Mouse (Mus musculus) testis, adult 2 months (tissue): ENCODE data around the gene Ccdc63.

Source experiments
- CTCF ChIP-seq: fragments of 200-500 bp; IDR thresholded peaks from 2 replicates; pipeline ENCODE4 v1.5.1; 2012; ENCODE audit warnings: low read depth, mild to moderate bottlenecking, inconsistent platforms, low read length, moderate library complexity; ENCODE audit not compliant: control insufficient read depth, insufficient read depth, insufficient replicate concordance
- POLR2A ChIP-seq: fragments of 200-500 bp; IDR thresholded peaks from 2 replicates; pipeline ENCODE4 v1.6.1; 2012; ENCODE audit warnings: low read depth, mild to moderate bottlenecking, inconsistent platforms, low read length, moderate library complexity; ENCODE audit not compliant: control insufficient read depth

GRCm38 (mm10) chr5:122157827-122158381 is 17.3 kb upstream of the Ccdc63 start, which contains the start of gene Ppp1cc:
- TF ChIP-seq CTCF (no peak), POLR2A (peak; percentile 70)
